Mouse (Mus musculus): ENCODE measurements at regions not wholly inside any gene's neighbourhood (a gene's known extent, or its start where the extent isn't known, plus 50 kb on each side); places are given as distances from the start of the nearest gene placed in this dataset.
A peak's percentile ranks its signal among the peaks of the same experiment; 100 is the strongest.

- DNase-seq, result no peak
- intact Hi-C loops (cut with DNase I), result no loop called here
These were observed 867.1 kb upstream of the Slit2 start for GRCm38 (mm10) chr5:47115882-47116281.

GRCm38 (mm10) chr5:47095703-47096102 is 887.2 kb upstream of the Slit2 start:
- intact Hi-C loops (cut with DNase I), result no loop called here
- DNase-seq, result no peak

GRCm38 (mm10) chr5:47052942-47053341 is 930.0 kb upstream of the Slit2 start:
- intact Hi-C loops (cut with DNase I), result no loop called here
- peak; percentile 14 to 20 for DNase-seq

GRCm38 (mm10) chr5:47036752-47037151 is 946.2 kb upstream of the Slit2 start:
- intact Hi-C loops (cut with DNase I), result no loop called here
- DNase-seq, result no peak

- intact Hi-C loops (cut with DNase I), result no loop called here
- DNase-seq, result no peak
These were observed 948.9 kb upstream of the Slit2 start for GRCm38 (mm10) chr5:47034021-47034420.

- intact Hi-C loops (cut with DNase I), result loop anchor here (5.0 to 10.0 kb wide), 3 partner anchors 963 to 1220 kb away; no protein-coding TSS in a partner anchor
These were observed 968.6 kb upstream of the Slit2 start for GRCm38 (mm10) chr5:47014351-47014750.

GRCm38 (mm10) chr5:46992557-46992956 is 990.4 kb upstream of the Slit2 start:
- intact Hi-C loops (cut with DNase I), result no loop called here
- no peak for DNase-seq

More at GRCm38 (mm10) chr5:47014351-47014750, 968.6 kb upstream of the Slit2 start:
- DNase-seq, result peak; percentile 55 to 67

GRCm38 (mm10) chr5:46986519-46986918 is 996.4 kb upstream of the Slit2 start:
- no peak for DNase-seq
- intact Hi-C loops (cut with DNase I), result no loop called here

- intact Hi-C loops (cut with DNase I), result no loop called here
- DNase-seq, result no peak
These were observed 1002.6 kb upstream of the Slit2 start for GRCm38 (mm10) chr5:46980326-46980725.

GRCm38 (mm10) chr5:46968870-46969436 is 1014.0 kb upstream of the Slit2 start:
- intact Hi-C loops (cut with DNase I), result no loop called here
- no peak for DNase-seq

- intact Hi-C loops (cut with DNase I), result no loop called here
- no peak for DNase-seq
These were observed 1022.2 kb upstream of the Slit2 start for GRCm38 (mm10) chr5:46960749-46961148.

GRCm38 (mm10) chr5:46926324-46926723 is 1056.6 kb upstream of the Slit2 start:
- no peak for DNase-seq
- intact Hi-C loops (cut with DNase I), result no loop called here

- no peak for DNase-seq
- intact Hi-C loops (cut with DNase I), result no loop called here
These were observed 1044.5 kb upstream of the Lcorl start for GRCm38 (mm10) chr5:46901909-46902308.

- no peak for DNase-seq
- intact Hi-C loops (cut with DNase I), result no loop called here
These were observed 1036.6 kb upstream of the Lcorl start for GRCm38 (mm10) chr5:46894037-46894436.

GRCm38 (mm10) chr5:46883956-46884355 is 1026.5 kb upstream of the Lcorl start:
- intact Hi-C loops (cut with DNase I), result no loop called here
- no peak for DNase-seq

GRCm38 (mm10) chr5:46856837-46857236 is 999.4 kb upstream of the Lcorl start:
- intact Hi-C loops (cut with DNase I), result no loop called here
- DNase-seq, result no peak

- no peak for DNase-seq
- intact Hi-C loops (cut with DNase I), result no loop called here
These were observed 987.8 kb upstream of the Lcorl start for GRCm38 (mm10) chr5:46845175-46845574.

- DNase-seq, result no peak
- intact Hi-C loops (cut with DNase I), result no loop called here
These were observed 979.4 kb upstream of the Lcorl start for GRCm38 (mm10) chr5:46836810-46837209.

GRCm38 (mm10) chr5:46830797-46831618 is 973.6 kb upstream of the Lcorl start:
- intact Hi-C loops (cut with DNase I), result no loop called here
- DNase-seq, result no peak

GRCm38 (mm10) chr5:46830114-46830513 is 972.7 kb upstream of the Lcorl start:
- DNase-seq, result no peak
- intact Hi-C loops (cut with DNase I), result no loop called here

- intact Hi-C loops (cut with DNase I), result no loop called here
- no peak for DNase-seq
These were observed 969.0 kb upstream of the Lcorl start for GRCm38 (mm10) chr5:46826381-46826780.

GRCm38 (mm10) chr5:46824934-46825333 is 967.5 kb upstream of the Lcorl start:
- intact Hi-C loops (cut with DNase I), result no loop called here

More at GRCm38 (mm10) chr5:46824934-46825333, 967.5 kb upstream of the Lcorl start:
- DNase-seq, result no peak
